Mouse (Mus musculus) liver, embryonic 12.5 days (tissue): Measurements from ENCODE around the gene Gm8439. TPM values are rescaled to one million over a fixed set of nuclear protein-coding genes. Genes with fewer than 3 reads are reported as not detected.

Source experiments
- ATAC-seq: fragments of 200-750 bp; cut with Nextera tagmentation; 2 replicates; pipeline ENCODE4 v1.8.0; 2017; ENCODE audit warnings: moderate number of reproducible peaks, mild to moderate bottlenecking, moderate library complexity
- H3K27ac ChIP-seq: fragments of 300-500 bp; sonication (generic); 2 replicates; pipeline ENCODE4 v1.5.1; 2016; ENCODE audit warnings: mild to moderate bottlenecking
- H3K27me3 ChIP-seq: fragments of 300-500 bp; sonication (generic); replicated peaks from 2 replicates; pipeline ENCODE4 v1.6.1; 2016; ENCODE audit warnings: mild to moderate bottlenecking, moderate library complexity
- H3K36me3 ChIP-seq: fragments of 300-500 bp; sonication (generic); 2 replicates; pipeline ENCODE4 v1.6.1; 2016; ENCODE audit warnings: mild to moderate bottlenecking, moderate library complexity
- H3K4me1 ChIP-seq: fragments of 300-500 bp; sonication (generic); 2 replicates; pipeline ENCODE4 v1.6.1; 2016
- H3K4me2 ChIP-seq: fragments of 300-500 bp; sonication (generic); 2 replicates; pipeline ENCODE4 v1.6.1; 2016; ENCODE audit warnings: mild to moderate bottlenecking, moderate library complexity
- H3K4me3 ChIP-seq: fragments of 300-500 bp; sonication (generic); 2 replicates; pipeline ENCODE4 v1.5.1; 2016; ENCODE audit warnings: mild to moderate bottlenecking, moderate library complexity
- H3K9ac ChIP-seq: fragments of 300-500 bp; sonication (generic); 2 replicates; pipeline ENCODE4 v1.6.1; 2016; ENCODE audit warnings: mild to moderate bottlenecking, moderate library complexity
- H3K9me3 ChIP-seq: fragments of 300-500 bp; sonication (generic); replicated peaks from 2 replicates; pipeline ENCODE4 v1.6.1; 2016; ENCODE audit warnings: mild to moderate bottlenecking, moderate library complexity
- WGBS: fragments of 180-500 bp; shearing (Covaris S2); methylation state at CpG from one replicate; pipeline ENCODE4 v1.1.7; 2016; ENCODE audit not compliant: insufficient replicate concordance; 5-methylcytosine and 5-hydroxymethylcytosine counted together
- polyA plus RNA-seq: library from polyadenylated mRNA; unstranded; fragments of >200 nt; fragmentation: Nextera tagmentation; extraction: Ambion mirVana; gene quantifications from 2 replicates; pipeline ENCODE4 v1.2.1, GENCODE M21; 2016

Gene Gm8439
- not detected in 2 replicates for polyA plus RNA-seq

GRCm38 (mm10) chr4:120588445-120588844 is at the start of gene Gm8439:
TSS of gene Gm8439 (plus strand) at chr4:120588745.
- Histone ChIP-seq H3K9me3 (no peaks in the 10 kb centered on the region), H3K27ac (no peak within 1 kb of the TSS), H3K9ac (0 out of 2 replicates have a peak within 1 kb of the TSS, but pooled peaks have one; percentile 22)

GRCm38 (mm10) chr4:120544896-120545295 is 43.6 kb upstream of the Gm8439 start:
- ATAC-seq: no peak
- H3K9me3 ChIP-seq: no peaks in the 10 kb centered on the region
- H3K27ac ChIP-seq: no peak overlapping the region
- no peak overlapping the region for H3K4me2 ChIP-seq
- no peaks in the 10 kb centered on the region for H3K4me1 ChIP-seq
- WGBS: 67% methylated on average over 1 of the region's 1 CpGs
- no peak overlapping the region for H3K9ac ChIP-seq
- H3K36me3 ChIP-seq: peaks cover 100% of the 10 kb centered on the region
- H3K4me3 ChIP-seq: no peak overlapping the region
- H3K27me3 ChIP-seq: no peaks in the 10 kb centered on the region

More at GRCm38 (mm10) chr4:120588445-120588844, at the start of gene Gm8439:
- Histone ChIP-seq H3K4me2 (peak within 1 kb of the TSS; percentile 6; the same call in 1 of the 2 replicates), H3K4me3 (no peak within 1 kb of the TSS), H3K27me3 (peaks cover 47% of the 10 kb centered on the region), H3K36me3 (no peaks in the 10 kb centered on the region), H3K4me1 (peaks cover 27% of the 10 kb centered on the region)
- 37% methylated on average over 4 of the region's 4 CpGs for WGBS
- ATAC-seq: no peak

- WGBS: 85% methylated on average over 6 of the region's 6 CpGs
- H3K4me3 ChIP-seq: no peak overlapping the region
- ATAC-seq: no peak
- peaks cover 97% of the 10 kb centered on the region for H3K36me3 ChIP-seq
- no peaks in the 10 kb centered on the region for H3K27me3 ChIP-seq
- no peaks in the 10 kb centered on the region for H3K9me3 ChIP-seq
- no peak overlapping the region for H3K9ac ChIP-seq
- no peak overlapping the region for H3K27ac ChIP-seq
- H3K4me1 ChIP-seq: 0 out of 2 replicates have a peak, but pooled peaks cover 2% of the 10 kb centered on the region
- H3K4me2 ChIP-seq: no peak overlapping the region
Measured at GRCm38 (mm10) chr4:120556592-120556991, 32.0 kb upstream of the Gm8439 start.

- Histone ChIP-seq H3K27me3 (no peaks in the 10 kb centered on the region), H3K4me3 (no peak overlapping the region), H3K36me3 (peaks cover 63% of the 10 kb centered on the region), H3K9me3 (no peaks in the 10 kb centered on the region), H3K4me2 (no peak overlapping the region), H3K4me1 (peaks cover 34% of the 10 kb centered on the region), H3K9ac (no peak overlapping the region), H3K27ac (no peak overlapping the region)
- no peak for ATAC-seq
- 78% methylated on average over 2 of the region's 2 CpGs for WGBS
Measured at GRCm38 (mm10) chr4:120565726-120566125, 22.8 kb upstream of the Gm8439 start.

GRCm38 (mm10) chr4:120568005-120568404 is 20.5 kb upstream of the Gm8439 start:
- peak overlapping the region; percentile 90 for H3K9ac ChIP-seq
- H3K4me2 ChIP-seq: peak overlapping the region; percentile 99
- 54% methylated on average over 5 of the region's 5 CpGs for WGBS
- H3K4me1 ChIP-seq: peaks cover 43% of the 10 kb centered on the region
- no peaks in the 10 kb centered on the region for H3K9me3 ChIP-seq
- peaks cover 40% of the 10 kb centered on the region for H3K36me3 ChIP-seq
- no peaks in the 10 kb centered on the region for H3K27me3 ChIP-seq
- no peak for ATAC-seq
- peak overlapping the region; percentile 45 for H3K27ac ChIP-seq
- H3K4me3 ChIP-seq: peak overlapping the region; percentile 86

- 6% methylated on average over 4 of the region's 4 CpGs for WGBS
- Histone ChIP-seq H3K27ac (peak overlapping the region; percentile 55), H3K27me3 (no peaks in the 10 kb centered on the region), H3K4me2 (peak overlapping the region; percentile 99), H3K9ac (peak overlapping the region; percentile 90), H3K36me3 (peaks cover 30% of the 10 kb centered on the region), H3K4me3 (peak overlapping the region; percentile 86), H3K4me1 (peaks cover 43% of the 10 kb centered on the region), H3K9me3 (no peaks in the 10 kb centered on the region)
- no peak for ATAC-seq
Measured at GRCm38 (mm10) chr4:120569025-120569424, 19.5 kb upstream of the Gm8439 start.

GRCm38 (mm10) chr4:120569486-120570437 is 18.8 kb upstream of the Gm8439 start, which contains the start of gene Ctps:
TSS of gene Ctps (minus strand) at chr4:120570276.
- Histone ChIP-seq H3K4me1 (peaks cover 43% of the 10 kb centered on the region), H3K4me3 (peak within 1 kb of the TSS; percentile 86), H3K9me3 (no peaks in the 10 kb centered on the region), H3K27me3 (no peaks in the 10 kb centered on the region), H3K4me2 (peak within 1 kb of the TSS; percentile 99), H3K27ac (peak within 1 kb of the TSS; percentile 89), H3K36me3 (peaks cover 23% of the 10 kb centered on the region), H3K9ac (peak within 1 kb of the TSS; percentile 90)
- peak; percentile 97 for ATAC-seq
- WGBS: 2% methylated on average over 94 of the region's 97 CpGs

- H3K9me3 ChIP-seq: no peaks in the 10 kb centered on the region
- H3K4me2 ChIP-seq: peak overlapping the region; percentile 99
- H3K27me3 ChIP-seq: no peaks in the 10 kb centered on the region
- ATAC-seq: peak; percentile 67
- H3K27ac ChIP-seq: peak overlapping the region; percentile 89
- 3% methylated on average over 27 of the region's 27 CpGs for WGBS
- H3K36me3 ChIP-seq: peaks cover 15% of the 10 kb centered on the region
- H3K9ac ChIP-seq: peak overlapping the region; percentile 90
- H3K4me1 ChIP-seq: peaks cover 43% of the 10 kb centered on the region
- peak overlapping the region; percentile 86 for H3K4me3 ChIP-seq
Measured at GRCm38 (mm10) chr4:120570438-120571069, 18.0 kb upstream of the Gm8439 start.

- Histone ChIP-seq H3K36me3 (peaks cover 12% of the 10 kb centered on the region), H3K9ac (peak overlapping the region; percentile 90), H3K4me1 (peaks cover 43% of the 10 kb centered on the region), H3K27me3 (no peaks in the 10 kb centered on the region), H3K4me2 (peak overlapping the region; percentile 99), H3K27ac (no peak overlapping the region; the same call in 1 of the 2 replicates), H3K4me3 (peak overlapping the region; percentile 86), H3K9me3 (no peaks in the 10 kb centered on the region)
- 66% methylated on average over 3 of the region's 3 CpGs for WGBS
- ATAC-seq: no peak
Measured at GRCm38 (mm10) chr4:120571070-120571464, 17.5 kb upstream of the Gm8439 start.

GRCm38 (mm10) chr4:120571691-120572090 is 16.9 kb upstream of the Gm8439 start:
- H3K4me2 ChIP-seq: 0 out of 2 replicates have a peak overlapping the region, but pooled peaks have one; percentile 99
- H3K9me3 ChIP-seq: no peaks in the 10 kb centered on the region
- peaks cover 37% of the 10 kb centered on the region for H3K4me1 ChIP-seq
- no peaks in the 10 kb centered on the region for H3K27me3 ChIP-seq
- ATAC-seq: no peak
- H3K27ac ChIP-seq: no peak overlapping the region
- WGBS: 65% methylated on average over 3 of the region's 3 CpGs
- H3K4me3 ChIP-seq: no peak overlapping the region
- peaks cover 5% of the 10 kb centered on the region for H3K36me3 ChIP-seq
- H3K9ac ChIP-seq: no peak overlapping the region

- H3K27ac ChIP-seq: no peak overlapping the region
- H3K4me1 ChIP-seq: peaks cover 15% of the 10 kb centered on the region
- H3K4me2 ChIP-seq: peak overlapping the region; percentile 29
- peak; percentile 84 for ATAC-seq
- peaks cover 11% of the 10 kb centered on the region for H3K27me3 ChIP-seq
- H3K36me3 ChIP-seq: no peaks in the 10 kb centered on the region
- no peaks in the 10 kb centered on the region for H3K9me3 ChIP-seq
- H3K9ac ChIP-seq: no peak overlapping the region
- H3K4me3 ChIP-seq: no peak overlapping the region
- 32% methylated on average over 5 of the region's 5 CpGs for WGBS
Measured at GRCm38 (mm10) chr4:120580894-120581293, 7.7 kb upstream of the Gm8439 start.

GRCm38 (mm10) chr4:120581711-120582110 is 6.8 kb upstream of the Gm8439 start:
- Histone ChIP-seq H3K4me2 (no peak overlapping the region), H3K4me1 (peaks cover 15% of the 10 kb centered on the region), H3K36me3 (no peaks in the 10 kb centered on the region), H3K9me3 (no peaks in the 10 kb centered on the region), H3K4me3 (no peak overlapping the region), H3K9ac (no peak overlapping the region), H3K27ac (no peak overlapping the region), H3K27me3 (peaks cover 16% of the 10 kb centered on the region)
- WGBS: 76% methylated on average over 9 of the region's 9 CpGs
- no peak for ATAC-seq
